Mouse (Mus musculus): Measurements from ENCODE around the gene Nudt7. TPM values are rescaled to one million over a fixed set of nuclear protein-coding genes. Genes with fewer than 3 reads are reported as not detected.

Gene Nudt7
- polyA plus RNA-seq, 1 experiment, result 9.7 TPM

GRCm38 (mm10) chr8:114198990-114199389, 65.6 kb downstream of the Nudt7 start:
- DNase-seq, result no peak
- Histone ChIP-seq H3K27me3 (ENCODE audit: control insufficient read depth, insufficient read depth, low read length) (no peaks in the 10 kb centered on the region), H3K36me3 (ENCODE audit: control insufficient read depth, insufficient read depth, low read length) (no peaks in the 10 kb centered on the region), H3K4me1 (replicated peaks; ENCODE audit: control insufficient read depth, insufficient read depth, low read length) (no peaks in the 10 kb centered on the region), H3K27ac (ENCODE audit: control insufficient read depth, insufficient read depth, low read length) (no peak overlapping the region), H3K4me3 (ENCODE audit: control insufficient read depth, insufficient read depth, low read length) (no peak overlapping the region)
- TF ChIP-seq CTCF (IDR thresholded peaks at IDR 0.05; ENCODE audit: borderline replicate concordance, control insufficient read depth, extremely low read depth, insufficient read depth, low read length, poor library complexity) (no peak), POLR2A (IDR thresholded peaks at IDR 0.05; ENCODE audit: control insufficient read depth, extremely low read depth, insufficient read depth, low read length, poor library complexity) (no peak)
- 82% methylated on average over 2 of the region's 2 CpGs for WGBS

Other genes with a start within 250 kb of the Nudt7 start
- gene Vat1l, start 72.1 kb downstream of the Nudt7 start, polyA plus RNA-seq (2012; rRNA removed), result 0.24 and 0.32 TPM in 2 replicates